Mouse (Mus musculus): ENCODE results near the gene Cyp1a2.

Cyp1a2 gene

GRCm38 (mm10) chr9:57646551-57647103 is 36.9 kb downstream of the Cyp1a2 start:
- DNase-seq (ENCODE audit: low spot score in 2 of 2), result no peak

- peak; percentile 88 to 90 for DNase-seq (ENCODE audit: low spot score in 2 of 2)
These were observed 38.3 kb downstream of the Cyp1a2 start for GRCm38 (mm10) chr9:57644944-57645893.

GRCm38 (mm10) chr9:57644442-57644943 is 39.0 kb downstream of the Cyp1a2 start:
- no peak for DNase-seq (ENCODE audit: low spot score in 2 of 2)

GRCm38 (mm10) chr9:57643856-57644180 is 39.7 kb downstream of the Cyp1a2 start:
- no peak for DNase-seq (ENCODE audit: low spot score in 2 of 2)

- no peak for DNase-seq (ENCODE audit: low spot score in 2 of 2)
These were observed 40.2 kb downstream of the Cyp1a2 start for GRCm38 (mm10) chr9:57643169-57643855.

GRCm38 (mm10) chr9:57641775-57642550 is 41.5 kb downstream of the Cyp1a2 start:
- peak in 1 of 2 experiments; percentile 51 for DNase-seq (ENCODE audit: low spot score in 2 of 2)

- DNase-seq (ENCODE audit: low spot score in 2 of 2), result no peak
These were observed 42.5 kb downstream of the Cyp1a2 start for GRCm38 (mm10) chr9:57641022-57641421.

- DNase-seq (ENCODE audit: low spot score in 2 of 2), result no peak
These were observed 43.1 kb downstream of the Cyp1a2 start for GRCm38 (mm10) chr9:57640384-57640783.

- DNase-seq (ENCODE audit: low spot score in 2 of 2), result no peak
These were observed 43.7 kb downstream of the Cyp1a2 start for GRCm38 (mm10) chr9:57639661-57640328.

- DNase-seq (ENCODE audit: low spot score in 2 of 2), result no peak
These were observed 44.6 kb downstream of the Cyp1a2 start for GRCm38 (mm10) chr9:57638651-57639459.

- DNase-seq (ENCODE audit: low spot score in 2 of 2), result no peak
These were observed 45.7 kb downstream of the Cyp1a2 start for GRCm38 (mm10) chr9:57637741-57638322.

- DNase-seq (ENCODE audit: low spot score in 2 of 2), result no peak
These were observed 46.2 kb downstream of the Cyp1a2 start for GRCm38 (mm10) chr9:57637272-57637671.

- peak; percentile 59 to 63 for DNase-seq (ENCODE audit: low spot score in 2 of 2)
These were observed 50.0 kb downstream of the Cyp1a2 start for GRCm38 (mm10) chr9:57633481-57634024.

GRCm38 (mm10) chr9:57629118-57629874 is 54.2 kb downstream of the Cyp1a2 start:
- peak; percentile 77 to 82 for DNase-seq (ENCODE audit: low spot score in 2 of 2)

GRCm38 (mm10) chr9:57628717-57629116 is 54.8 kb downstream of the Cyp1a2 start:
- DNase-seq (ENCODE audit: low spot score in 2 of 2), result no peak

- no peak for DNase-seq (ENCODE audit: low spot score in 2 of 2)
These were observed 55.6 kb downstream of the Cyp1a2 start for GRCm38 (mm10) chr9:57627892-57628291.

GRCm38 (mm10) chr9:57627191-57627590 is 56.3 kb downstream of the Cyp1a2 start:
- no peak for DNase-seq (ENCODE audit: low spot score in 2 of 2)
